Mouse (Mus musculus): ENCODE data around the gene Sypl2.

GRCm38 (mm10) chr3:108167499-108167898, 58.9 kb downstream of the Sypl2 start:
- TF ChIP-seq CTCF (IDR thresholded peaks at IDR 0.05; ENCODE audit: insufficient read depth, low read length): no peak
- no peak for TF ChIP-seq POLR2A (IDR thresholded peaks at IDR 0.05; ENCODE audit: borderline replicate concordance, extremely low read depth, low read depth, low read length)
